Mouse (Mus musculus): ENCODE data around the gene Tmem81. TPM values are rescaled to one million over a fixed set of nuclear protein-coding genes. Genes with fewer than 3 reads are reported as not detected.

The Tmem81 gene
- polyA plus RNA-seq, 1 experiment from 2014 or later: 2.5 TPM

GRCm38 (mm10) chr1:132509771-132510170, 3.7 kb downstream of the Tmem81 start:
- Histone ChIP-seq H3K9me3 (ENCODE audit: control insufficient read depth, low read length) (no peaks in the 10 kb centered on the region), H3K9ac (ENCODE audit: low read depth, low read length) (no peak overlapping the region), H3K27me3 (replicated peaks; ENCODE audit: control insufficient read depth, insufficient read depth, low read length) (no peaks in the 10 kb centered on the region), H3K4me2 (no peak overlapping the region), H3K36me3 (ENCODE audit: control insufficient read depth, insufficient read depth, low read length) (peaks cover 14% of the 10 kb centered on the region), H3K4me1 (replicated peaks; ENCODE audit: control insufficient read depth, insufficient read depth, low read length) (no peaks in the 10 kb centered on the region), H3K4me3 (ENCODE audit: low read depth, low read length) (no peak overlapping the region), H3K27ac (ENCODE audit: low read depth, low read length) (no peak overlapping the region)
- DNase-seq (ENCODE audit: low spot score) (no peak), ATAC-seq (replicated peaks; ENCODE audit: low FRiP score) (no peak)
- WGBS: 84% methylated on average over 5 of the region's 5 CpGs

- Histone ChIP-seq H3K4me1 (replicated peaks; ENCODE audit: control insufficient read depth, insufficient read depth, low read length) (no peaks in the 10 kb centered on the region), H3K9me3 (ENCODE audit: control insufficient read depth, low read length) (no peaks in the 10 kb centered on the region), H3K36me3 (ENCODE audit: control insufficient read depth, insufficient read depth, low read length) (peaks cover 10% of the 10 kb centered on the region), H3K4me3 (ENCODE audit: low read depth, low read length) (no peak overlapping the region), H3K27me3 (replicated peaks; ENCODE audit: control insufficient read depth, insufficient read depth, low read length) (no peaks in the 10 kb centered on the region), H3K9ac (ENCODE audit: low read depth, low read length) (no peak overlapping the region), H3K27ac (ENCODE audit: low read depth, low read length) (no peak overlapping the region), H3K4me2 (no peak overlapping the region)
- ATAC-seq (replicated peaks; ENCODE audit: low FRiP score): no peak
- WGBS: 44% methylated on average over 8 of the region's 8 CpGs
- no peak for DNase-seq (ENCODE audit: low spot score)
Observed at GRCm38 (mm10) chr1:132511521-132511920, 5.5 kb downstream of the Tmem81 start.

- Histone ChIP-seq H3K27ac (ENCODE audit: low read depth, low read length) (no peak overlapping the region), H3K36me3 (ENCODE audit: control insufficient read depth, insufficient read depth, low read length) (peaks cover 5% of the 10 kb centered on the region; the same call in 1 of the 2 replicates), H3K9me3 (ENCODE audit: control insufficient read depth, low read length) (no peaks in the 10 kb centered on the region), H3K9ac (ENCODE audit: low read depth, low read length) (no peak overlapping the region), H3K4me3 (ENCODE audit: low read depth, low read length) (no peak overlapping the region), H3K4me2 (no peak overlapping the region), H3K4me1 (replicated peaks; ENCODE audit: control insufficient read depth, insufficient read depth, low read length) (no peaks in the 10 kb centered on the region), H3K27me3 (replicated peaks; ENCODE audit: control insufficient read depth, insufficient read depth, low read length) (no peaks in the 10 kb centered on the region)
- ATAC-seq (replicated peaks; ENCODE audit: low FRiP score): no peak
- 72% methylated on average over 8 of the region's 8 CpGs for WGBS
- DNase-seq (ENCODE audit: low spot score): no peak
Observed at GRCm38 (mm10) chr1:132512106-132512505, 6.1 kb downstream of the Tmem81 start.

GRCm38 (mm10) chr1:132515339-132515738, 9.3 kb downstream of the Tmem81 start:
- Histone ChIP-seq H3K27ac (ENCODE audit: low read depth, low read length) (no peak overlapping the region), H3K4me2 (no peak overlapping the region), H3K27me3 (replicated peaks; ENCODE audit: control insufficient read depth, insufficient read depth, low read length) (no peaks in the 10 kb centered on the region), H3K9ac (ENCODE audit: low read depth, low read length) (no peak overlapping the region), H3K9me3 (ENCODE audit: control insufficient read depth, low read length) (no peaks in the 10 kb centered on the region), H3K4me1 (replicated peaks; ENCODE audit: control insufficient read depth, insufficient read depth, low read length) (no peaks in the 10 kb centered on the region), H3K4me3 (ENCODE audit: low read depth, low read length) (no peak overlapping the region), H3K36me3 (ENCODE audit: control insufficient read depth, insufficient read depth, low read length) (no peaks in the 10 kb centered on the region)
- no peak for DNase-seq (ENCODE audit: low spot score)
- 86% methylated on average over 12 of the region's 12 CpGs for WGBS
- ATAC-seq (replicated peaks; ENCODE audit: low FRiP score): no peak

GRCm38 (mm10) chr1:132516776-132517175, 10.7 kb downstream of the Tmem81 start:
- H3K9ac ChIP-seq (ENCODE audit: low read depth, low read length): no peak overlapping the region
- WGBS: 85% methylated on average over 11 of the region's 11 CpGs
- DNase-seq (ENCODE audit: low spot score) (no peak), ATAC-seq (replicated peaks; ENCODE audit: low FRiP score) (no peak)
- no peaks in the 10 kb centered on the region for H3K9me3 ChIP-seq (ENCODE audit: control insufficient read depth, low read length)
- no peak overlapping the region for H3K4me3 ChIP-seq (ENCODE audit: low read depth, low read length)
- no peak overlapping the region for H3K27ac ChIP-seq (ENCODE audit: low read depth, low read length)
- no peak overlapping the region for H3K4me2 ChIP-seq
- no peaks in the 10 kb centered on the region for H3K4me1 ChIP-seq (replicated peaks; ENCODE audit: control insufficient read depth, insufficient read depth, low read length)
- no peaks in the 10 kb centered on the region for H3K36me3 ChIP-seq (ENCODE audit: control insufficient read depth, insufficient read depth, low read length)
- no peaks in the 10 kb centered on the region for H3K27me3 ChIP-seq (replicated peaks; ENCODE audit: control insufficient read depth, insufficient read depth, low read length)

- no peak overlapping the region for H3K27ac ChIP-seq (ENCODE audit: low read depth, low read length)
- no peak overlapping the region for H3K4me2 ChIP-seq
- H3K9ac ChIP-seq (ENCODE audit: low read depth, low read length): no peak overlapping the region
- no peaks in the 10 kb centered on the region for H3K9me3 ChIP-seq (ENCODE audit: control insufficient read depth, low read length)
- no peaks in the 10 kb centered on the region for H3K27me3 ChIP-seq (replicated peaks; ENCODE audit: control insufficient read depth, insufficient read depth, low read length)
- H3K36me3 ChIP-seq (ENCODE audit: control insufficient read depth, insufficient read depth, low read length): no peaks in the 10 kb centered on the region
- H3K4me3 ChIP-seq (ENCODE audit: low read depth, low read length): no peak overlapping the region
- ATAC-seq (replicated peaks; ENCODE audit: low FRiP score): no peak
- no peaks in the 10 kb centered on the region for H3K4me1 ChIP-seq (replicated peaks; ENCODE audit: control insufficient read depth, insufficient read depth, low read length)
- 79% methylated on average over 18 of the region's 18 CpGs for WGBS
- DNase-seq (ENCODE audit: low spot score): no peak
Observed at GRCm38 (mm10) chr1:132518621-132519020, 12.6 kb downstream of the Tmem81 start.

GRCm38 (mm10) chr1:132519734-132520133, 13.7 kb downstream of the Tmem81 start:
- H3K9me3 ChIP-seq (ENCODE audit: control insufficient read depth, low read length): no peaks in the 10 kb centered on the region
- WGBS: 85% methylated on average over 11 of the region's 11 CpGs
- H3K4me3 ChIP-seq (ENCODE audit: low read depth, low read length): no peak overlapping the region
- H3K36me3 ChIP-seq (ENCODE audit: control insufficient read depth, insufficient read depth, low read length): no peaks in the 10 kb centered on the region
- H3K4me2 ChIP-seq: no peak overlapping the region
- no peak overlapping the region for H3K27ac ChIP-seq (ENCODE audit: low read depth, low read length)
- no peaks in the 10 kb centered on the region for H3K27me3 ChIP-seq (replicated peaks; ENCODE audit: control insufficient read depth, insufficient read depth, low read length)
- DNase-seq (ENCODE audit: low spot score) (no peak), ATAC-seq (replicated peaks; ENCODE audit: low FRiP score) (no peak)
- H3K9ac ChIP-seq (ENCODE audit: low read depth, low read length): no peak overlapping the region
- H3K4me1 ChIP-seq (replicated peaks; ENCODE audit: control insufficient read depth, insufficient read depth, low read length): no peaks in the 10 kb centered on the region

GRCm38 (mm10) chr1:132520764-132521163, 14.7 kb downstream of the Tmem81 start:
- H3K9me3 ChIP-seq (ENCODE audit: control insufficient read depth, low read length): no peaks in the 10 kb centered on the region
- H3K4me3 ChIP-seq (ENCODE audit: low read depth, low read length): no peak overlapping the region
- H3K36me3 ChIP-seq (ENCODE audit: control insufficient read depth, insufficient read depth, low read length): no peaks in the 10 kb centered on the region
- no peak for DNase-seq (ENCODE audit: low spot score)
- H3K9ac ChIP-seq (ENCODE audit: low read depth, low read length): no peak overlapping the region
- H3K4me1 ChIP-seq (replicated peaks; ENCODE audit: control insufficient read depth, insufficient read depth, low read length): no peaks in the 10 kb centered on the region
- ATAC-seq (replicated peaks; ENCODE audit: low FRiP score): peak; percentile 80
- WGBS: 32% methylated on average over 3 of the region's 6 CpGs
- H3K27ac ChIP-seq (ENCODE audit: low read depth, low read length): no peak overlapping the region
- no peak overlapping the region; the same call in 1 of the 2 replicates for H3K4me2 ChIP-seq
- no peaks in the 10 kb centered on the region for H3K27me3 ChIP-seq (replicated peaks; ENCODE audit: control insufficient read depth, insufficient read depth, low read length)

- H3K36me3 ChIP-seq (ENCODE audit: control insufficient read depth, insufficient read depth, low read length): no peaks in the 10 kb centered on the region
- 78% methylated on average over 8 of the region's 8 CpGs for WGBS
- DNase-seq (ENCODE audit: low spot score) (no peak), ATAC-seq (replicated peaks; ENCODE audit: low FRiP score) (no peak)
- no peak overlapping the region for H3K4me3 ChIP-seq (ENCODE audit: low read depth, low read length)
- no peak overlapping the region for H3K4me2 ChIP-seq
- H3K27me3 ChIP-seq (replicated peaks; ENCODE audit: control insufficient read depth, insufficient read depth, low read length): no peaks in the 10 kb centered on the region
- H3K9me3 ChIP-seq (ENCODE audit: control insufficient read depth, low read length): no peaks in the 10 kb centered on the region
- H3K9ac ChIP-seq (ENCODE audit: low read depth, low read length): no peak overlapping the region
- no peak overlapping the region for H3K27ac ChIP-seq (ENCODE audit: low read depth, low read length)
- H3K4me1 ChIP-seq (replicated peaks; ENCODE audit: control insufficient read depth, insufficient read depth, low read length): no peaks in the 10 kb centered on the region
Observed at GRCm38 (mm10) chr1:132523048-132523447, 17.0 kb downstream of the Tmem81 start.
